Mouse (Mus musculus): ENCODE data around the gene Fam126a.

Fam126a gene

GRCm38 (mm10) chr5:23992876-23993552, 37.5 kb downstream of the Fam126a start:
- no peak for DNase-seq (ENCODE audit: low spot score)

GRCm38 (mm10) chr5:23990001-23990400, 40.5 kb downstream of the Fam126a start:
- DNase-seq (ENCODE audit: low spot score): no peak

- DNase-seq (ENCODE audit: low spot score): no peak
These were observed 42.7 kb downstream of the Fam126a start for GRCm38 (mm10) chr5:23987792-23988191.

- no peak for DNase-seq (ENCODE audit: low spot score)
These were observed 48.4 kb downstream of the Fam126a start for GRCm38 (mm10) chr5:23982081-23982480.

GRCm38 (mm10) chr5:23978516-23978915, 52.0 kb downstream of the Fam126a start:
- no peak for DNase-seq (ENCODE audit: low spot score)

- no peak for DNase-seq (ENCODE audit: low spot score)
These were observed 55.4 kb downstream of the Fam126a start for GRCm38 (mm10) chr5:23974994-23975575.

GRCm38 (mm10) chr5:23967705-23968104, 62.8 kb downstream of the Fam126a start:
- no peak for DNase-seq (ENCODE audit: low spot score)

- DNase-seq (ENCODE audit: low spot score): no peak
These were observed 65.8 kb downstream of the Fam126a start for GRCm38 (mm10) chr5:23964599-23965165.

GRCm38 (mm10) chr5:23953047-23953446, 77.4 kb downstream of the Fam126a start:
- DNase-seq (ENCODE audit: low spot score): no peak

GRCm38 (mm10) chr5:23948071-23948470, 82.4 kb downstream of the Fam126a start:
- no peak for DNase-seq (ENCODE audit: low spot score)

DNA sequence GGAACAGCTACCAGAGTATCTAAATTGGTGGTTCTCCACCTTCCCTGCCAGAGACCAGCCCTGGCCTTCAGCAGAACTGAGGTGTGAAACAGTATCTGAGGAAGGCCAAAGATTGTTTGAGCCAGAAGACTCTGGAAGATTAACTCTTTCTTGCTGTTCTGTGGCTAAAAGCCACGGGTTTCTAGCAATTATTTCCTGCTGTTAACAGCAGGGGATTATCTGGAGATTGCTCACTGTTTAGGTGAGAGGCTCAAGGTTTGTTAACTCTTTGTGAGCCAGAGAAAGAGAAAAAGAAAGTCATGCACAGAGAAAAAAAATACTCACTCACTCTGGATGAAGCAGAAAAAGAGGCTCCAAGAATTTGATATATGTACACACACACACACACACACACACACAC, 85.4 kb downstream of the Fam126a start:
- DNase-seq (ENCODE audit: low spot score): no peak

- no peak for DNase-seq (ENCODE audit: low spot score)
These were observed 87.0 kb downstream of the Fam126a start for GRCm38 (mm10) chr5:23943534-23943933.

GRCm38 (mm10) chr5:23923481-23924165, 106.9 kb downstream of the Fam126a start:
- DNase-seq (ENCODE audit: low spot score): no peak

DNA sequence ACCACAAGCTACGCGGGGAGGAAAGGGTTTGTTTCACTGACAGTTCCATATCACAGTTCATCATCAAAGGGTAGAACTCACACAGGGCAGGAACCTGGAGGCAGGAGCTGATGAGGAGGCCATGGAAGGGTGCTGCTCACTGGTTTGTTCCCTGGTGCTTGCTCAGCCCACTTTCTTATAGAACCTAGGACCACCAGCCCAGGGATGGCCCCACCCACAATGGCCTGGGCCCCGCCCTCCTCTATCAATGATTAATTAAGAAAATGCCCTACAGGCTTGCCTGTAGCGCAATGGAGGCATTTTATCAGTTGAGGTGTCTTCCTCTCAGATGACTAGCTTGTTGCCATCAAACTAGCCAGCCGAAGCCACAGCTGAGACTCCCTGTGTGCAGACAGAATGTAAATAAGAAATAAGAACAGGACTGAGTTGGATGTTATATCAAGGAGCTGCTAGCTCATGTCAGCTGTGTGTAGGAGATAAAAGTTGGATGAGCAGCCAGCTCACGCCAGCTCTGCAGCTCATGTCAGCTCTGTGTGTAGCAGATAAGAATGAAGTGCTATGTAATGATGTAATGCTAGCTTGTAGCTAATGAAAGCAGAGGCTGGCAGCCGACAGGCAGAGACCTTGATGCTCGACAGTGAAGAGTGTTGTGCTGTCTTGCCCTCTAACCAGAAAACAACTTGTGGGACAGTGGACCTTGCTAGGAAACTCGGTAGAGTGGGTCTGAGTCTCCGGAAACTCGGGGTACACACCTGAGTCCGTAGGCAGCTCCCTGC, 107.8 kb downstream of the Fam126a start:
- DNase-seq (ENCODE audit: low spot score): no peak

GRCm38 (mm10) chr5:23921316-23921715, 109.2 kb downstream of the Fam126a start:
- DNase-seq (ENCODE audit: low spot score): no peak

DNA sequence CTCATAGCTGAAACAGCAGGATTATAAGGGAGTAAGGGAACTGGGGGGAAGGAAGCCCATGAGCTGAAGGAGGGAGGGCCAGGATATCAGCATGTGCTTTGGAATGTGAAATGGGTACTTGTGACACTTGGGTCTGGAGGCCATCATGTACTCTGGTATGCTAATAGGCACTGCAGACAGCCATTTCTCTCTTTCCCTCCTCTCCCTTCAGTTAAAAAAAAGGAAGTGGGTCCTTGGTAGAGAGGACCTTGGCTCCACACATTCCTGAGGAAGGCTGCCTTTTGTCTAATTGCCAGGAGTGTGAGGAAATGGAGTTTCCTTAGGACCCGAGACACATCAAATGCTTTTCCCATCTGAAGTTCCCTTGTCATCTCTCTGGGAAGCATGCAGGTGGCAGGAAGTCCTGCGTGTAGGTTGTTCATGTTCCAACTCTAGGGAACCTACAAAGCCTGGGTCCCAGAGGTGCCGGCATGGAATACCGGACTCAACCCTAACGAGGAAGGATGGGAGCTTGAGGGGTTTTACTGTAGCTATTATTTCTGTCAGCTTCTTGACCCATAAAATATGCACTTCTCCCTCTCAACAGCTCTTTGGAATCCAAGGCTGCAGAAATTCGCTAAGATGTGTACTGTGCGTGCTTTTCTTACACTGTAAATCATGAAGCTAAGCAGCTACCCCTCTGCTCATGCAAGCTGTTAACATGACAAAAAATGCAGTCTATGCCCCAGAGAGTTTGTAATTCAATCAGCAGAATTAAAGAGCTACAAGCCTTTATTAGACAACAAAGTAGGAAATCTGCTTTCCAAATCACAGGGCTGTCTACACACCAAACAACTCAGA, 110.4 kb downstream of the Fam126a start:
- DNase-seq (ENCODE audit: low spot score): no peak

GRCm38 (mm10) chr5:23917301-23917700, 113.2 kb downstream of the Fam126a start:
- no peak for DNase-seq (ENCODE audit: low spot score)

GRCm38 (mm10) chr5:23911556-23911955, 118.9 kb downstream of the Fam126a start:
- DNase-seq (ENCODE audit: low spot score): no peak

DNA sequence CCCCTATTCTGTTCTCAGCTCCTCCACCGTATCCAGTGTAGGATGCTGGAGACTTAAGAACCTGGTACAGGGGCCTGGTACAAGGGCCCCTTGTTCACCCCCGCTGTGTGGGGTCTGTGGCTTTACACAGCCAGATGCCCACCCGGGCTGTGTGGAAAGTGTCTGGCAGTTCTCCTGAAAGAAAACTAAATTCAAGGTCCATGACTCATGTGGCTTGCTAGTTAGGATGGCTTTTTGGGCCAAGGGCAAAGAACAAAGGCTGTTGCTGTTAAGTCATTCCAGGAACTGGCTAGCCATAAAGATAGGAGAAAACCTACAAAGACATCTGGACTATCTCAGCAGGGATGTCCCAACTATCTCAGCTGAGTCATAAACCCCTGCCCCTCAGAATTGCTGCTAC, 121.2 kb downstream of the Fam126a start:
- no peak for DNase-seq (ENCODE audit: low spot score)

DNA sequence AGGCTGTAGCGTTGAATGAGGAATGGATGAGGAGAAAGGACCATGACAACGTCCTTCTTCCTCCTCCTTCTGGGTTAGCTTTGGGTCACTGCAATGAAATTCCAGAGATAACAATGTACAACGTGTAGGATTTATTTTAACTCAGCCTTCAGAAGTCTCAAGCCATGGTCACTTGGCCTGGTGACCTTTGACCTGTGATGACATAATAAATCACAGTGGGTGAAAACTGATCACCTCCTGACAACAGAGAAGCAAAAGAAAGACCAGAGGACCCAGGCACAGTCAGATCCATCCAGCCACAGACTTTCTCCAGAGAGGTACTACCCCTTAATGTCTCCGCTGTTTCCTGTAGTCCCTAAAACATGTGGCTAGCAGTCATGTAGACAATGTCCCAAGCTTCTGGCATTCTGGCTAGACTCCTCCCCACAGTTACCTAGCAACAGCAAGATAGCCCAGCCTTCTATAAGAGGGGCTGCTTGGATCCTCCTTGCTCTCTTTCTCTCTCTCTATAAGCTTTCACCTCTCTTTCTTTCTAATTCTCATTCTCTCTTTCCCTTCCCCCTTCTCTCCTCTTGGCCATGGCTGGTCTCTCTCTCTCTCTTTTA, 121.9 kb downstream of the Fam126a start:
- no peak for DNase-seq (ENCODE audit: low spot score)

GRCm38 (mm10) chr5:23902221-23902620, 128.3 kb downstream of the Fam126a start:
- no peak for DNase-seq (ENCODE audit: low spot score)

Data from testis, postnatal 10 days (tissue).